Mouse (Mus musculus): ENCODE measurements at regions not wholly inside any gene's neighbourhood (a gene's known extent, or its start where the extent isn't known, plus 50 kb on each side); places are given as distances from the start of the nearest gene placed in this dataset.

GRCm38 (mm10) chr1:42231897-42232296, 463.7 kb upstream of the Pou3f3 start:
- no peak for DNase-seq (ENCODE audit: low spot score in 2 of 2)

GRCm38 (mm10) chr1:42232716-42233115, 462.9 kb upstream of the Pou3f3 start:
- no peak for DNase-seq (ENCODE audit: low spot score in 2 of 2)

DNA sequence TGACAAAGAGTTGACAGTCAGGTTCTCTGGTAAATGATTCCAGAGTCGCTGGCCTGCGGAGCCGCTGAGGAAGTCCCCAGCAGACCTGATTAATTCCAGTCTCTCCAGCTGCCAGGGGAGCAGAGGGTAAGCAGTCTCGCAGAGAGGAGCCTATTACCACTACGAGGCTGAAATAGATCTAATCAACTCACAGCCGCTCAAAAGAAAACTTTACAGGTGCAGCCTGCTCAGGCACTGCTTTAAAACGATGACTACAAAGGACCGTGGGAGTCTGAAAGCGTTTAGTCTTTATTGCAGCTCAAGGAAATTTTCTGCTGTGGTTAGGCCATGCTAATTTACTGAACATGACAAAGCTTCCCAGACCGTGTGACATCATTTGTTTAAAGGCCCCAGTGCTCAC, 462.3 kb upstream of the Pou3f3 start:
- no peak for DNase-seq (ENCODE audit: low spot score in 2 of 2)

- no peak for DNase-seq (ENCODE audit: low spot score in 2 of 2)
Observed at GRCm38 (mm10) chr1:42236466-42237010, 459.0 kb upstream of the Pou3f3 start.

GRCm38 (mm10) chr1:42238408-42238807, 457.2 kb upstream of the Pou3f3 start:
- DNase-seq (ENCODE audit: low spot score in 2 of 2): no peak

DNA sequence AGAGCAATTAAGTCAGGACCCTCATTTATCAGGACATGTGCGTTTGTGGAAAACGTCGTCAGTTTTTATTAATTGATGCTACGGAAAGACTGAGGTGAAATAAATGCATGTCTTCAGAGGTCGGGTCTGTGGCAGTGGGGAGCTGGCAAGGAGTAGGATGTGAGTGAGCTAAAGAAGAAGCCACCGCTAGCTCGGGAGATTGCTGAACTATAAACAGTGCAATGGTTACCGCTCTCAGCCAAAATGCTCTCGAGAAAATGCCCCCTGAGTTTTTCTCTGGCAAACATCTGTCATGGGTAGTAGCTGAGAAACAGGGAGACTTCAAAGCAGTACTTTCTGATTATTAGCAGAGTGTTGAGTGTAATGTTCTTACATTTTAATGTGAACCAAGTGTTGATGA, 454.4 kb upstream of the Pou3f3 start:
- DNase-seq (ENCODE audit: low spot score in 2 of 2): no peak

- no peak for DNase-seq (ENCODE audit: low spot score in 2 of 2)
Observed at GRCm38 (mm10) chr1:42241601-42242220, 453.9 kb upstream of the Pou3f3 start.

GRCm38 (mm10) chr1:42242586-42243457, 452.7 kb upstream of the Pou3f3 start:
- DNase-seq (ENCODE audit: low spot score in 2 of 2): no peak

DNA sequence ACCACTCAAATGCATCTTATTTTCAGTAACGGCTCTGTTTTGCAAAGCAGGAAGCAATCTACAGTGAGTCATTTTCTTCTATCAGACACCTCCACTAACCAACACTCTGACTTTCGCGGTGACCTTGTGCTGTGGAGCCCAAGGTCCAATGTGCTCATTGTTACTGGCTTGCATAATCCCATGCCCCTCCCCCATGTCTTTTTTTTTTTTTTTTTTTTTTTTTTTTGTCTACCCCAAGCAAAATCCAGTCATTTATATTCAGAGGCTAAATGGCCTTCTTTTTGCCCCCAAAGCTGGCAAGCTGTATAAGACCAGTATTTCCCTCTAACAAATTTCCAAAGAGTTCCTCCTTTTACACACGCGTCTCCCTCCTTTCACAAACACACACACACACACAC, 452.1 kb upstream of the Pou3f3 start:
- DNase-seq (ENCODE audit: low spot score in 2 of 2): no peak

DNA sequence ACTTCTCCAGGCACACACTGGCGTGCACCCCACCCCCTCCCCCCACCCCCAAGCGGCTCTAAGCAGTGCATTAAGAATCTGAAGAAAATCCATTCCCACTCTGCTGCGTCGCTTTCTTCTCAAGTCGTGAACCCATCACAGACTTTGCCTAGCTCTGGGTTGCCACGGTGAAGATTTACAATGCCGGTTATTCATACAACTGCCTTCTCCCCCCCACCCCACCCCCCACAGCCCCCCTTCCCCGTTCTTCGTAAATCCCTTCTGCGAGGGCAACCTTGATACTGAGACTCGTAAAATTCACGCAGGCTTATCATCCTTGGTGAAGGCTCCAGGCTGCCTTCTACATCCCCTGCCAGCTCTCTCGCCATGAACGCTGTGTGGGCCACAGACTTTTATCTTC, 451.7 kb upstream of the Pou3f3 start:
- DNase-seq (ENCODE audit: low spot score in 2 of 2): no peak

DNA sequence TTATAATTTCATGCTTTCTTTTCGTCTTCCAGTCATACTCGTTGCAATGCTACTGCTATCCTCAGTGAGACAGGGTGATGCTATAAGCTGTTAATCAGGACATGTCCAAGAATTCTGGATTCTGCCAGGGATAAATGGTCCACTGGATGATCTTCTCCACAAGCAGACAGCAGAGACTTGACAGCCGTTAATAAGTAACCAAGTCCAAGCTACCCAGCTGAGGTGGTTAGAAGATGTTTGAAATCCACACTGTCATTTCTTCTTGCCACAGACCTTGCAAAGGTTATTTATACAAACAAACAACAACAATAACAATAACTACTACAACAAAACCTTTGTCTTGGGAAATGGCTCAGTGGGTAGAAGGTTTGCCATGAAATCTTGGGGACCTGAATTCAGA, 443.2 kb upstream of the Pou3f3 start:
- no peak for DNase-seq (ENCODE audit: low spot score in 2 of 2)

GRCm38 (mm10) chr1:42253786-42254185, 441.8 kb upstream of the Pou3f3 start:
- DNase-seq (ENCODE audit: low spot score in 2 of 2): no peak

- DNase-seq (ENCODE audit: low spot score in 2 of 2): no peak
Observed at GRCm38 (mm10) chr1:42256911-42257595, 438.5 kb upstream of the Pou3f3 start.

GRCm38 (mm10) chr1:42257801-42258593, 437.6 kb upstream of the Pou3f3 start:
- no peak for DNase-seq (ENCODE audit: low spot score in 2 of 2)

GRCm38 (mm10) chr1:42258594-42258910, 437.0 kb upstream of the Pou3f3 start:
- DNase-seq (ENCODE audit: low spot score in 2 of 2): no peak

DNA sequence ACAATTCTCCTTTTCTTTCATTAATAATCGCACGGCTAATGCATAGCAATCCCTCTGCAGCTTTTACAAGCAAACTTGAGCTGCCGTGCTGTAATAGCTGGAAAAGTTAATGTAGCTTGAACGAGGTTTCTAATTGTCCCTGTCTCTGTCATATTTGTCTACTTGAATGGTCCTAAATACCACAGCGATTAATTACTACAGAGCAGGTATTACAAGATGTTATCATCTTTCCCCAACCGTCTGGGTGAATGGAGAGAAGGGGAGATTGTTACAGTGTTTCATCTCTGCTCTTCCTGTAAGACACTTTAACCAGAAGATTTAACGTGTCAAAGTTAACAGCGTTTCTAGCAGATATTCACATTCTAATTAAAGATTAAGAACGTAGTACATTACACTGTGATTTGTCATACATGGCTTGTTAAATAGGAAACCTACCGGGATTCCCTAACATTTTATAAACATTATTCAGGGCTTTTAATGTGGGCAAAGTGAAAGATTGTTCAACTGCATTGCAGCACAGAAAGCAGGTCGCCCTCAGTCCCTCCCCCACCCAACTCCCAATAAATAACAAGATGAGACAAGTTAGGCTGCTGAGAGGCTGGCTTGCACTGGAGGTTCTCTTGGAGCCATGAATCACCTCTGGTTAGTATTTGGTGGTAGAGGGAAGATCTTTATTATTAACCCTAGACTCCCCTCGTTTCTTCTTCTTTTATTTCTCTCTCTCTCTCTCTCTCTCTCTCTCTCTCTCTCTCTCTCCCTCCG, 436.2 kb upstream of the Pou3f3 start:
- DNase-seq (ENCODE audit: low spot score in 2 of 2): no peak

DNA sequence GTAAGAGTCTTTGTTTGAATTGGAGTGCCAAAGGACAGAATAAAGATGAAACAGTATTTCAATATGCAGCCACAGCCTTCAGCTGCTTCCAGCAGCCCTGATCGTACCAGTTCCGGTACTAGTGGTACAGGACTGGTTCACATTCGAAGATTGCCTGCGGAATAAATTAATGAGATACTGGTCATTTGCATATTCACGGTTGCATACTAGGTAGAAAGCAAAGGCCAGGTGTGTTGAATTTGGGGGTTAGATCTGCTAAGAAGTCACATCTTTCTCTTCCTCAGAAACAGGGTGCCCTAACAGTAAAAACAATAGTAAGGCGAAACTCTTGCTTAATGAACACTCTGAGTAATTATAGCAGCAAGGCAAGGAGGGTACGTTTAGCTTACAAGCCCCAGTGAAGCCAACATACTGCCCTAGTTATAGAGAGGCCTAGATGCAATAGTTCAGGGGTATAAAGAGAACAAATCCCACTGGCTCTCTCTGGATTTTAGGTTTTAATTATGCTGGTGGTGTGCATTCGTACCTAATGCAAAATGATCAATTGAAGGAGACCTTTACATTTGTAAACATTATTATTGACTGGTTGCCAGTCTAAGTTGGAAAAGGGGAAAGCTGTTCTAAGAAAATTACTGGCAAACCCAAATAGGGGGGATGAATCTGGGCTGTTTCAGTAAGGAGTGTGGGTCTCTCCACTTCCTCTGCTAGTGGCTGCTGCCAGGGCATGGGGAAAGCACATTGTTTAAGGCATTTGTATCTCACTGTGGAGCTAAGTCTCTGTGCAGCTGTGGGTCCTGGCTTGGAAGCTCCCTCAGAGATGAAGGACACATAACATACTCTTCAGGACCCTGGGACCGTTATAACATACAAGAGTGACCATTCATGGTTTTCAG, 435.3 kb upstream of the Pou3f3 start:
- no peak for DNase-seq (ENCODE audit: low spot score in 2 of 2)

DNA sequence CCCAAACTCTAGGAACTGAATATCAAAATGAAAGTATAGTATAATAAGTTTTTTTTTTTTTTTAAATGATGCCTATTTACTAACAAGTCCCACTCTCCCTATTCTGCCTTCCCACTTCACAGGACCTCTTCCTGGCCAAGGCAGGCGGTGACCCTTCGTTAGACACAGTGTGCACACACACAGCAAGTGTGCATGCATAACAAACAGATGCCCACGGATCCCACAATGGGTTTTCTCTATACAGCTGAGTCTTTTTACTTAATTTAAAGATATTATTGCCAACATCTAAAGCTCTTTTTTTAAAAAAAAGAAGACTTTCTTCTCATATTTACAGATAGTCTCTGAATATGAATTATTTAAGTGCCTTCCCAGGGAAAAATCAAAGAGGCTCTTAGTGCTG, 434.5 kb upstream of the Pou3f3 start:
- no peak for DNase-seq (ENCODE audit: low spot score in 2 of 2)

DNA sequence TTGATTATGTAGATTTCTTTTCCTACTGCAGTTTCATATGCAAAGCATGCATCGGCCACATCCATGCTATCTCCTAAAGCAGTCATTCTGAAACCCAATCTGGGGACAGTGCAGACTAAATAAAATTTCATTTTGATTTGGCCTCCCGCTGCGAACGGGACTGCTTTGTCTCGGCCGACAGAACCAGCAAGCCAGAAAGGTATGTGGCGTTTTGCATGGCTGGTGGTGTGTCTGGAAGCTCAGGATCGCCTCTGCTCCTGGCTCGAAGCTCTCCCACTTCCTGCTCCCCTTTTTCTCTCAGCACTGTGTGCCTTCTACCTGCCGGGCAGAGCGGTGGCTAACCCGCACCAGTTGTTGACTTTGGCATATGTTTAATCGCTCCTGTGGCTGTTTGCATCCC, 433.8 kb upstream of the Pou3f3 start:
- DNase-seq (ENCODE audit: low spot score in 2 of 2): no peak

GRCm38 (mm10) chr1:42262606-42263005, 433.0 kb upstream of the Pou3f3 start:
- no peak for DNase-seq (ENCODE audit: low spot score in 2 of 2)

Data from gastrocnemius, adult 8-10 months (tissue).